Mouse (Mus musculus) C2C12 (cell line): ENCODE measurements at regions not wholly inside any gene's neighbourhood (a gene's known extent, or its start where the extent isn't known, plus 50 kb on each side); places are given as distances from the start of the nearest gene placed in this dataset.

ENCODE experiments used
- CEBPB ChIP-seq: IDR thresholded peaks from one replicate; pipeline ENCODE4 v1.6.1; 2011; ENCODE audit warnings: low read depth, mild to moderate bottlenecking, control low read depth, moderate library complexity
- CTCF ChIP-seq: IDR thresholded peaks from one replicate; pipeline ENCODE4 v1.5.1; 2011; ENCODE audit not compliant: control insufficient read depth, insufficient read depth, insufficient read length
- FOSL1 ChIP-seq: IDR thresholded peaks from one replicate; pipeline ENCODE4 v1.8.0; 2011; ENCODE audit warnings: mild to moderate bottlenecking, low read length; ENCODE audit not compliant: poor library complexity, insufficient read depth, severe bottlenecking
- MAX ChIP-seq: IDR thresholded peaks from one replicate; pipeline ENCODE4 v1.6.1; 2011; ENCODE audit warnings: mild to moderate bottlenecking, control low read depth
- MYOD1 ChIP-seq: IDR thresholded peaks from one replicate; pipeline ENCODE4 v1.6.1; 2011; ENCODE audit warnings: low read depth; ENCODE audit not compliant: control insufficient read depth, insufficient read length
- MYOG ChIP-seq: IDR thresholded peaks from one replicate; pipeline ENCODE4 v1.6.1; 2011; ENCODE audit not compliant: control insufficient read depth, insufficient read length; ENCODE audit errors: extremely low read depth
- USF1 ChIP-seq: IDR thresholded peaks from one replicate; pipeline ENCODE4 v1.6.1; 2011; ENCODE audit warnings: low read depth, mild to moderate bottlenecking, control low read depth, moderate library complexity

GRCm38 (mm10) chr4:62819889-62820288, 145.5 kb upstream of the Zfp618 start:
- TF ChIP-seq USF1 (no peak), CTCF (no peak), FOSL1 (no peak), MYOD1 (no peak), MAX (no peak), CEBPB (no peak), MYOG (no peak)
